Mouse (Mus musculus): ENCODE results near the gene Sh2d6. TPM values are rescaled to one million over a fixed set of nuclear protein-coding genes. Genes with fewer than 3 reads are reported as not detected.

The Sh2d6 gene
- polyA plus RNA-seq, 1 experiment from 2014 or later = not detected

GRCm38 (mm10) chr6:72519303-72519702 is 2.2 kb downstream of the Sh2d6 start:
- H3K4me3 ChIP-seq (replicated peaks) = no peak overlapping the region
- no peak overlapping the region for H3K4me2 ChIP-seq
- no peak for ATAC-seq (ENCODE audit: insufficient read depth)
- H3K4me1 ChIP-seq (replicated peaks) = no peaks in the 10 kb centered on the region
- no peaks in the 10 kb centered on the region for H3K36me3 ChIP-seq (replicated peaks)
- WGBS (ENCODE audit: insufficient replicate concordance) = 46% methylated on average over 8 of the region's 8 CpGs
- no peak overlapping the region for H3K9ac ChIP-seq
- no peak overlapping the region for H3K27ac ChIP-seq (replicated peaks)
- H3K9me3 ChIP-seq (replicated peaks) = no peaks in the 10 kb centered on the region
- no peaks in the 10 kb centered on the region; the same call in 1 of the 2 replicates for H3K27me3 ChIP-seq

- Histone ChIP-seq H3K4me2 (no peak overlapping the region), H3K4me3 (replicated peaks) (no peak overlapping the region), H3K27me3 (no peaks in the 10 kb centered on the region; the same call in 1 of the 2 replicates), H3K9ac (no peak overlapping the region), H3K36me3 (replicated peaks) (no peaks in the 10 kb centered on the region), H3K27ac (replicated peaks) (no peak overlapping the region), H3K9me3 (replicated peaks) (no peaks in the 10 kb centered on the region), H3K4me1 (replicated peaks) (no peaks in the 10 kb centered on the region)
- ATAC-seq (ENCODE audit: insufficient read depth) = no peak
- 63% methylated on average over 1 of the region's 1 CpGs for WGBS (ENCODE audit: insufficient replicate concordance)
These were observed 2.7 kb downstream of the Sh2d6 start for GRCm38 (mm10) chr6:72518842-72519241.

- H3K27ac ChIP-seq (replicated peaks) = no peak overlapping the region
- no peak overlapping the region for H3K4me3 ChIP-seq (replicated peaks)
- peaks cover 29% of the 10 kb centered on the region for H3K4me1 ChIP-seq (replicated peaks)
- ATAC-seq (ENCODE audit: insufficient read depth) = no peak
- no peak overlapping the region for H3K9ac ChIP-seq
- H3K27me3 ChIP-seq = no peaks in the 10 kb centered on the region; the same call in 1 of the 2 replicates
- H3K4me2 ChIP-seq = no peak overlapping the region
- 81% methylated on average over 6 of the region's 6 CpGs for WGBS (ENCODE audit: insufficient replicate concordance)
- no peaks in the 10 kb centered on the region for H3K36me3 ChIP-seq (replicated peaks)
- no peaks in the 10 kb centered on the region for H3K9me3 ChIP-seq (replicated peaks)
These were observed 5.9 kb downstream of the Sh2d6 start for GRCm38 (mm10) chr6:72515644-72516043.

- H3K4me3 ChIP-seq (replicated peaks) = peak overlapping the region; percentile 56
- 46% methylated on average over 7 of the region's 7 CpGs for WGBS (ENCODE audit: insufficient replicate concordance)
- H3K4me1 ChIP-seq (replicated peaks) = peaks cover 29% of the 10 kb centered on the region
- peak overlapping the region; percentile 87 for H3K4me2 ChIP-seq
- no peaks in the 10 kb centered on the region for H3K36me3 ChIP-seq (replicated peaks)
- no peaks in the 10 kb centered on the region for H3K9me3 ChIP-seq (replicated peaks)
- H3K27ac ChIP-seq (replicated peaks) = peak overlapping the region; percentile 62
- H3K27me3 ChIP-seq = no peaks in the 10 kb centered on the region
- H3K9ac ChIP-seq = peak overlapping the region; percentile 43
- no peak for ATAC-seq (ENCODE audit: insufficient read depth)
These were observed 8.5 kb downstream of the Sh2d6 start for GRCm38 (mm10) chr6:72513071-72513440.

- WGBS (ENCODE audit: insufficient replicate concordance) = 3% methylated on average over 33 of the region's 33 CpGs
- H3K4me1 ChIP-seq (replicated peaks) = peaks cover 29% of the 10 kb centered on the region
- no peaks in the 10 kb centered on the region for H3K27me3 ChIP-seq
- no peaks in the 10 kb centered on the region for H3K9me3 ChIP-seq (replicated peaks)
- H3K36me3 ChIP-seq (replicated peaks) = no peaks in the 10 kb centered on the region
- peak overlapping the region; percentile 87 for H3K4me2 ChIP-seq
- H3K9ac ChIP-seq = peak overlapping the region; percentile 43
- peak overlapping the region; percentile 62 for H3K27ac ChIP-seq (replicated peaks)
- ATAC-seq (ENCODE audit: insufficient read depth) = peak; percentile 88
- H3K4me3 ChIP-seq (replicated peaks) = peak overlapping the region; percentile 56
These were observed 9.0 kb downstream of the Sh2d6 start for GRCm38 (mm10) chr6:72512386-72513070.

- no peaks in the 10 kb centered on the region for H3K27me3 ChIP-seq
- H3K4me1 ChIP-seq (replicated peaks) = peaks cover 29% of the 10 kb centered on the region
- WGBS (ENCODE audit: insufficient replicate concordance) = 69% methylated on average over 6 of the region's 6 CpGs
- H3K9ac ChIP-seq = no peak overlapping the region
- H3K9me3 ChIP-seq (replicated peaks) = no peaks in the 10 kb centered on the region
- no peak for ATAC-seq (ENCODE audit: insufficient read depth)
- no peaks in the 10 kb centered on the region for H3K36me3 ChIP-seq (replicated peaks)
- H3K4me2 ChIP-seq = no peak overlapping the region
- H3K4me3 ChIP-seq (replicated peaks) = no peak overlapping the region
- no peak overlapping the region for H3K27ac ChIP-seq (replicated peaks)
These were observed 10.7 kb downstream of the Sh2d6 start for GRCm38 (mm10) chr6:72510686-72511421.

GRCm38 (mm10) chr6:72509872-72510435 is 11.6 kb downstream of the Sh2d6 start:
- H3K27me3 ChIP-seq = no peaks in the 10 kb centered on the region

GRCm38 (mm10) chr6:72508596-72508995 is 12.9 kb downstream of the Sh2d6 start:
- Histone ChIP-seq H3K9ac (no peak overlapping the region), H3K4me3 (replicated peaks) (no peak overlapping the region), H3K27ac (replicated peaks) (no peak overlapping the region), H3K4me2 (no peak overlapping the region), H3K36me3 (replicated peaks) (no peaks in the 10 kb centered on the region), H3K27me3 (no peaks in the 10 kb centered on the region), H3K4me1 (replicated peaks) (peaks cover 27% of the 10 kb centered on the region), H3K9me3 (replicated peaks) (no peaks in the 10 kb centered on the region)
- WGBS (ENCODE audit: insufficient replicate concordance) = 77% methylated on average over 4 of the region's 4 CpGs
- no peak for ATAC-seq (ENCODE audit: insufficient read depth)

More at GRCm38 (mm10) chr6:72509872-72510435, 11.6 kb downstream of the Sh2d6 start:
- Histone ChIP-seq H3K4me3 (replicated peaks) (no peak overlapping the region), H3K4me2 (no peak overlapping the region), H3K9ac (no peak overlapping the region), H3K36me3 (replicated peaks) (no peaks in the 10 kb centered on the region), H3K27ac (replicated peaks) (no peak overlapping the region), H3K9me3 (replicated peaks) (no peaks in the 10 kb centered on the region), H3K4me1 (replicated peaks) (peaks cover 29% of the 10 kb centered on the region)
- 57% methylated on average over 2 of the region's 2 CpGs for WGBS (ENCODE audit: insufficient replicate concordance)
- ATAC-seq (ENCODE audit: insufficient read depth) = no peak

- Histone ChIP-seq H3K4me3 (replicated peaks) (no peak overlapping the region), H3K4me2 (no peak overlapping the region)
- no peak for ATAC-seq (ENCODE audit: insufficient read depth)
These were observed 15.4 kb downstream of the Sh2d6 start for GRCm38 (mm10) chr6:72506104-72506503.

GRCm38 (mm10) chr6:72503939-72504338 is 17.6 kb downstream of the Sh2d6 start:
- Histone ChIP-seq H3K27me3 (no peaks in the 10 kb centered on the region), H3K36me3 (replicated peaks) (no peaks in the 10 kb centered on the region), H3K27ac (replicated peaks) (no peak overlapping the region), H3K4me2 (no peak overlapping the region), H3K4me1 (replicated peaks) (no peaks in the 10 kb centered on the region), H3K4me3 (replicated peaks) (no peak overlapping the region), H3K9me3 (replicated peaks) (no peaks in the 10 kb centered on the region), H3K9ac (no peak overlapping the region)
- WGBS (ENCODE audit: insufficient replicate concordance) = 56% methylated on average over 2 of the region's 2 CpGs
- ATAC-seq (ENCODE audit: insufficient read depth) = no peak

More at GRCm38 (mm10) chr6:72506104-72506503, 15.4 kb downstream of the Sh2d6 start:
- Histone ChIP-seq H3K27ac (replicated peaks) (no peak overlapping the region), H3K27me3 (no peaks in the 10 kb centered on the region), H3K9ac (no peak overlapping the region), H3K4me1 (replicated peaks) (peaks cover 4% of the 10 kb centered on the region), H3K9me3 (replicated peaks) (no peaks in the 10 kb centered on the region), H3K36me3 (replicated peaks) (no peaks in the 10 kb centered on the region)
- 66% methylated on average over 1 of the region's 1 CpGs for WGBS (ENCODE audit: insufficient replicate concordance)

GRCm38 (mm10) chr6:72503309-72503708 is 18.2 kb downstream of the Sh2d6 start:
- no peak for ATAC-seq (ENCODE audit: insufficient read depth)
- Histone ChIP-seq H3K27me3 (no peaks in the 10 kb centered on the region), H3K9me3 (replicated peaks) (no peaks in the 10 kb centered on the region), H3K36me3 (replicated peaks) (no peaks in the 10 kb centered on the region), H3K4me2 (no peak overlapping the region), H3K4me3 (replicated peaks) (no peak overlapping the region), H3K4me1 (replicated peaks) (no peaks in the 10 kb centered on the region), H3K27ac (replicated peaks) (no peak overlapping the region), H3K9ac (no peak overlapping the region)
